Mouse (Mus musculus) Patski (cell line): ENCODE measurements at regions not wholly inside any gene's neighbourhood (a gene's known extent, or its start where the extent isn't known, plus 50 kb on each side); places are given as distances from the start of the nearest gene placed in this dataset.
A peak's percentile ranks its signal among the peaks of the same experiment; 100 is the strongest.
"Not testable (repeated sequence)": the region's sequence is repeated elsewhere in the genome, so short reads cannot be mapped to it uniquely, and the experiment has no call there.

Experiments
- ATAC-seq: fragments of 100-300 bp; one replicate; pipeline ENCODE4 v1.8.0; 2021
- CTCF ChIA-PET: fragments of 350-600 bp; sonication (Branson Sonifier 250); formaldehyde crosslinking; loops from one replicate; lab custom pipeline; 2022; ENCODE audit warnings: inconsistent platforms; lab: Charles Lee
- POLR2A ChIA-PET: fragments of 350-600 bp; sonication (Branson Sonifier 250); formaldehyde crosslinking; loops from one replicate; lab custom pipeline; 2022; ENCODE audit warnings: antibody characterized with exemption, inconsistent platforms; lab: Charles Lee
- DNase-seq: peaks from one replicate; pipeline ENCODE4 v3.0.0-alpha.2; 2011; ENCODE audit warnings: low read depth, low spot score
- H3K27me3 ChIP-seq: fragments of 371-371 bp; one replicate; pipeline ENCODE4 v1.5.1; 2021
- CTCF ChIP-seq: fragments of 100-300 bp; IDR thresholded peaks from one replicate; pipeline ENCODE4 v1.5.1; 2021
- in situ Hi-C: fragments of 300-500 bp; cut with MboI; formaldehyde crosslinking; loops from 3 replicates; pipeline ENCODE4 v1.11.1; 2018; ENCODE audit warnings: low pct_unique_long_range_greater_than_20kb, mixed read lengths

DNA sequence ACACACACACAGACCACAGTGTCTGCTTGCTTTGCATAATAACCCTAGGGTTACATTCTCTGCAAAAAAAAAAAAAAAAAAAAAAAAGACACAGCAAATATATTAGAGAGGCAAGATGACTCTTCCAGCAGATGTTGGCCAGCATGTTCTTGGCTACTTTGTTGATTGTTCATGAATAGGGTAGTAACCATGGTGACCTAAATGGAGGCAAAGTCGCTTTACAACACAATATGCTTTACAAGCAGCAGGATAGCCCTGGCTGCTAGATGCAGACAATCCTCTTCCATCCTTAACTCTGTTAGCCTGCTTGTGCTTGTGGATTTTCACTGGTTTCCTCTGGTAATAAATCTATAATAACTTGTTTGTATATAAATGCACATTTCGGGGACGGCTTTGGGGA lies 292.5 kb upstream of the Oprm1 start:
- ChIA-PET CTCF (no interaction called here), POLR2A (no interaction called here)
- ATAC-seq = no peak
- H3K27me3 ChIP-seq = no peaks in the 10 kb centered on the region
- no peak for TF ChIP-seq CTCF
- no peak for DNase-seq
- in situ Hi-C loops = no loop called here

DNA sequence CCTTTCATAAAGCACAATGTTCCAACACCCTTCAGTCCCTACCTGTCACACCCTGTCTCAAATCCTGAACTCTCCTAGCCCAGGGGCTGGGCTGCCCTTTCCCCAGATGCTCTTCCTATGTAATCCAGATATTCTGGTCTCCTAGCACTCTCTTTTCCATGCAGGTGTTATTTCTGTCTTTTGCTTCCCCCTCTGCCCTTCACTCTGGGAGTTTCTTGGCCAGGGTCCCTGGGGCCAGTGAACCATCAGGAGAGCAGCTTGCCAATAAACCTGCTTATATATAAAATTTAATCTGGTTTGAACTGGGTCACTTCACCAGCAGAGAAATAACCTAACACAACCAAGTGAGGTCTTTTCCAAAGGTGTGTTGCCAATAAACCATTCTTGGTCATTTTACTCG lies 278.0 kb upstream of the Oprm1 start:
- ATAC-seq (no peak), DNase-seq (no peak)
- in situ Hi-C loops = no loop called here
- no peak for TF ChIP-seq CTCF
- H3K27me3 ChIP-seq = peaks cover 15% of the 10 kb centered on the region
- CTCF ChIA-PET = interaction anchor here (1.4 kb wide), 1 partner anchor 15 kb away, joined by 3 read pairs; no protein-coding TSS in a partner anchor
- POLR2A ChIA-PET = no interaction called here

DNA sequence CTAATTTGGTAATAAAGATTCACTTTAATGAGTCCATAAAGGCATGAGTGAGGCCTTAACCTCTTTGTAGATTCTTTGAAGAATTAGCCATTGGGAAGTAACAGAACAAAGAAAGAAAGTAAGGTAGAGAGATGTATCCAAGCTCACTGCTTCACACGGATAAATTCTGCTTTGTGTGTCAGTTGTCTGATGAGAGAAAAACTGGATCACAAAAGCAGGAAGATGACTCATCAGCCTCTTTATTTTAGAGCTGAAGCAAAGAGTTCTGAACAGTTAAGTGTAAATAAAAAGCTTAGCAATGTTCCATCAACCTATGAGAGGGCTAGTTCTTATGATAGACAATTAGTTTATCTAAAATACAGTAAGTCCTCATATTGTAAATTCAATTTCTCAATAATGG lies 269.7 kb upstream of the Oprm1 start:
- no peak for TF ChIP-seq CTCF
- ATAC-seq (no peak), DNase-seq (no peak)
- POLR2A ChIA-PET = no interaction called here
- H3K27me3 ChIP-seq = no peaks in the 10 kb centered on the region
- in situ Hi-C loops = no loop called here
- CTCF ChIA-PET = no interaction called here

DNA sequence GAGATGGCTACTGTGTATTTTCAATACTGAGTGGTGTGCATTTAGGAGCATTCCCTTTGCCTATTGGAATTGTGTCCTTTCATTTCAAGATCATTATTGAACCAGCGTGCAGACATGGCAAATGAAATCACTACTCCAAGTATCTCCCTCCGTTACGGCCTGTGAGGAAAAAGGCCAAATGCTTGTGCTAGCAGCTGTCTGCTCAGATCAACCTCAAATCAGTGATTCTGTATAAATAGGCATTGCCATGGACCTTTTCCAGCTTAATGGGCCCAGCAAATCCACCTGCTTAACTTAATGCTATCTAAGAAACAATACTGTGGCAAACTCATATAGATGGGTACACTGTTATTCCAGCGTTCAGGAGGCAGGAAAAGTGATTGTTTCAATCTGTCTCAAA lies 265.6 kb upstream of the Oprm1 start:
- ATAC-seq (no peak), DNase-seq (no peak)
- ChIA-PET CTCF (no interaction called here), POLR2A (no interaction called here)
- in situ Hi-C loops = no loop called here
- H3K27me3 ChIP-seq = no peaks in the 10 kb centered on the region
- no peak for TF ChIP-seq CTCF

DNA sequence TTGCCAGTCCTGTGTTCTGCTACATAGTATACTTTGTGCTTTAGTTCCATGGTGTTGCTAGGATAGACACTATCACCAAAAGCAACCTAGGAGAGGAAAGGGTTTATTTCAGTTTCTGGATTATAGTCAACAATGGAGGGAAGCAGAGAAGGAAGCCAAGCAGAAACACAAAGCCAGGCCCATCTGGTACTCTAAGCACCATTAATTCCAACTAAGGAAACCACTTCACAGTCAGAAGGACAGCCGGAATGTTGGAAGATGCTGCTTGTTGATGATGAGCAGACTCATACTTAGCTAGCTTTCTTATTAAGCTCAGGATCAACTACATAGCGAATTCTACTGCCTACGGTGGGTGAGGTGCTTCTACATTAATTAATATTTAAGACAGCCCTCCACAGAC lies 263.2 kb upstream of the Oprm1 start:
- in situ Hi-C loops = no loop called here
- ChIA-PET POLR2A (no interaction called here), CTCF (interaction anchor here (0.6 to 1.1 kb wide), 3 partner anchors 9 to 66 kb away, joined by 3 read pairs; no protein-coding TSS in a partner anchor)
- no peak for DNase-seq
- peak; percentile 67 for ATAC-seq
- TF ChIP-seq CTCF = no peak
- peaks cover 4% of the 10 kb centered on the region for H3K27me3 ChIP-seq

DNA sequence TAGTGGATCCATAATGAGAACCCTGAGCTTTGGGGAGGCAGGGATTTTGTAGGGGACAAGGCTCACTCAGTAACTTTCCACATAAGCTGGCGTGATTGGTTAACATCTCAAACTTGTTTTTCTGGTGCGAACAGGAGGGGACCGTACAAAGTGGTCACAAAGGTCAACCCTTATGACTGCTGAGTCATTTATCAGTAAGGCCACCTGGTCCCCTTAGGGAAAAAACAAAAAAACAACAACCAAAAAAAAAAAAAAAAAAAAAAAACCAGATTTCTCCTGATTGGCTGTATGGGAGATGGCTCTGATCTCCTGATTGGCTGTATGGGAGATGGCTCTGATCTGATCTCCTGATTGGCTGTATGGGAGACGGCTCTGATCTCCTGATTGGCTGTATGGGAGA lies 244.0 kb upstream of the Oprm1 start:
- POLR2A ChIA-PET = no interaction called here
- no peak for TF ChIP-seq CTCF
- CTCF ChIA-PET = no interaction called here
- in situ Hi-C loops = no loop called here
- DNase-seq (no peak), ATAC-seq (no peak)
- H3K27me3 ChIP-seq = peaks cover 4% of the 10 kb centered on the region

DNA sequence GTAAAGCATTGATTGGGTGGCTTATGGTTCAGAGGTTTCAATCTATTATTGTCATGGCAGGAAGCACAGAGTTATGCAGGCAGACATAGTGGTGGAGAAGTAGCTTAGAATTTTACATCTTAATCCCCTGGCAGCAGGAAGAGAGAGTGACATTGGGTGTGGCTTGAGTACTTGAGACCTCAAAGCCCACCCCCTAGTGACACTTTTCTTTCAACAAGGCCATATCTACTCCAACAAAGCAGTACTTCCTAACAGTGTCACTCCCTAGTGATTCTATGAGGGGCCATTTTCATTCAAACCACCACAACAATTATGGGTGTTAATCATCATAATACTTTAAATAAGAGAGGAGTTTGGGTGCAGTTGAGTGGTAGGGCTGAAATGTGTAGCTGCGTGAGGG lies 195.8 kb upstream of the Oprm1 start:
- H3K27me3 ChIP-seq = no peaks in the 10 kb centered on the region

DNA sequence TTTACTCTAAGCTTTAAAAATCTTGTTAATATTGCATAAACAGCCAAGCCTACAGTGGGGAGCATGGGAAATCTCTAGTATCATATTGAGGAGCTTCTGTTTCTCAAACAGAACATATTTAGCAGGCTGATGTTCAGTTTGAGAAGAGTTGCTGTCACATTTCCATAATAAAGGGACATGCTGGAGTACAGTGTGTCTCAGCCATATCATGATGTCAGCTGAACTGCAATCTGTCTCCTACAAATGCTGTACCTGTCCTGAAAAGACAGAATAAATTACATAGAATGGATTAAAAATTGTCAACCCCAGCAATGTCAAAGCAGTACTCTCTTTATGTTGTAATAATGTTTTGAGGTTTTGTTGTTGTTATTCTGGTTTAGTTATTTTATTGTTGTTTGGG lies 179.7 kb upstream of the Oprm1 start:
- ChIA-PET CTCF (no interaction called here), POLR2A (no interaction called here)
- DNase-seq (no peak), ATAC-seq (no peak)
- no peaks in the 10 kb centered on the region for H3K27me3 ChIP-seq
- TF ChIP-seq CTCF = no peak
- in situ Hi-C loops = no loop called here

More for the DNA sequence above, 195.8 kb upstream of the Oprm1 start:
- DNase-seq (no peak), ATAC-seq (no peak)
- CTCF ChIA-PET = interaction anchor here (1.8 kb wide), 1 partner anchor 15 kb away, joined by 3 read pairs; no protein-coding TSS in a partner anchor
- POLR2A ChIA-PET = no interaction called here
- TF ChIP-seq CTCF = no peak
- in situ Hi-C loops = no loop called here

DNA sequence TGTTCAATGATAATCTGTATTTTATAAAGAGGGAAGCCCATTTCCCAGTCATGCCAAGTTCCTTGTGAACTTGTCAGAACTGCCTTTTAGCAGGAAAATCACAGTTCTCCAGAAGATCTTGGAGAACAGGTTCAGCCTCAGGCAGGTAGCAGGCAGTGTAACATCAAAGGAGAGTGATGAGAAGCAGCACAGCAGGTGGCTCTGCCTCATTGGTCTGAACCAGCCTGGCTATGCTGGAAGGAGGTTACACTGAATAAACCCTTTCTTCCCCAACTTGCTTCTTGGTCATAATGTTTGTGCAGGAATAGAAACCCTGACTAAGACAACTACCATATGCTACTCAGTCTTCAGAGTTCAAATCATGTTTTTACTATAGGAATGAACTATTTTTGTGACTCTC lies 172.5 kb upstream of the Oprm1 start:
- ATAC-seq, DNase-seq, in situ Hi-C loops, H3K27me3 ChIP-seq, CTCF ChIA-PET, POLR2A ChIA-PET: not testable (repeated sequence)

DNA sequence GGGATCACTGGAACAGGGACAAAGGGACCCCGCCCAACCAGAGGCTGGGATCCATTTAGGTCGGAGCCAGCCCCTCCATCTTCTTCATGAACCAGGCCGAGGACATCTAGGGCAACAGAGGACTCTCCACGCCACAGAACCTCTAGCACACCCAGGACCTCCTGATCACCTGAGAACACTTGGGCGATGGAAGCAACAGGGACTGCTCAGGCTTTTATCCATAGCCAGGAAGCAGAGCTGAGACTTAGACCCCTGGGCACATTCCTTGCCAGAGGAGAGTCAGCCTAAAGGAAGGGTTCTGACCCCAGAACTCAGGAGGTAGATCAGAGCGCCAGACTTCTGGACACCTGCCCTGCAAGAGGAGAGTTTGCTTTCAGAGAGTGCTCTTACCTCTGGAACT lies 168.1 kb upstream of the Oprm1 start:
- ATAC-seq (no peak), DNase-seq (no peak)
- ChIA-PET POLR2A (no interaction called here), CTCF (no interaction called here)
- TF ChIP-seq CTCF = no peak
- H3K27me3 ChIP-seq = peaks cover 2% of the 10 kb centered on the region
- in situ Hi-C loops = no loop called here

DNA sequence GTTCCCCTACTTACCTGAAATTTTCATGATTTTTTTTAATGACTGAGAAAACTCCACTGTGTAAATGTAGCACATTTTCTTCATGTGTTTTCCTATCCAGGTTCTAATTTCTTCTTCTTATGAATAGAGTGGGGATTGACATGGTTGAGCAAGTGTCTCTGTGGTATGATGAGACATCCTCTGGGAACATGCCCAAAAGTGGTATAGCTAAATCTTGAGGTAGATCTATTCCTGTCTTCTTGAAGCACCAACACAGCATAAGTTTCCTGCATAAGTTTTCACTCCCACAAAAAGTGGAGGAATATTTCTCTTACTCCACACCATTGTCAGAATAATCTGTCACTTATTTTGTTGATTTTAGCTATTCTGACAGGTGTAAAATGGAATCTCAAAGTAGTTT lies 161.1 kb upstream of the Oprm1 start:
- no peak for TF ChIP-seq CTCF
- CTCF ChIA-PET = no interaction called here
- H3K27me3 ChIP-seq = peaks cover 5% of the 10 kb centered on the region
- no peak for ATAC-seq
- POLR2A ChIA-PET = no interaction called here
- DNase-seq = no peak
- in situ Hi-C loops = no loop called here

DNA sequence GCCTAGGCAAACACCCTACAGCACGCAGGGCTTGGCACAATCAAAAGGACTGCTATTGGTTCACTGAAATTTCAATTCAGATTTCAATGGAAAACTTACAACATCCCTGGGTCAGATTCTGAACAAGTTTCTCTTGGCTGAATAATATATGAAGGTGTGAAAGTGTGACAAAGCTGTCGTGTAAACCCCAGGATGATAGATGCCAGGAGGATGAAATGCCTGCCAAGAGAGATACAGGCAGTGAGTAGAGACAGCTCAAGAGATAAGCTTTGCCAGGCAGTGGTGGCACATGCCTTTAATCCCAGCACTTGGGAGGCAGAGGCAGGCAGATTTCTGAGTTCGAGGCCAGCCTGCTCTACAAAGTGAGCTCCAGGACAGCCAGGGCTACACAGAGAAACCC lies 159.7 kb upstream of the Oprm1 start:
- in situ Hi-C loops = not testable (repeated sequence)

More for the DNA sequence above, 159.7 kb upstream of the Oprm1 start:
- POLR2A ChIA-PET, ATAC-seq, DNase-seq, H3K27me3 ChIP-seq: not testable (repeated sequence)
- CTCF ChIA-PET = interaction anchor here (1.0 kb wide), 1 partner anchor 22 kb away, joined by 3 read pairs; no protein-coding TSS in a partner anchor
